Mouse (Mus musculus): ENCODE data around the gene Laptm4a. TPM values are rescaled to one million over a fixed set of nuclear protein-coding genes. Genes with fewer than 3 reads are reported as not detected.

Laptm4a gene
- polyA plus RNA-seq (2012; rRNA removed), result 62.7 and 63.4 TPM in 2 replicates
- 45.9 and 48.9 TPM in 2 replicates for polyA plus RNA-seq (2014; fragmentation: Nextera tagmentation; extraction: Ambion mirVana)

GRCm38 (mm10) chr12:8921394-8922368 is at the start of gene Laptm4a:
TSS of gene Laptm4a (plus strand) at chr12:8921664.
- Histone ChIP-seq H3K4me1 (replicated peaks; ENCODE audit: control insufficient read depth in 2 of 2, insufficient read depth in 2 of 2, low read length in 1 of 2) (peaks cover 13 to 17% of the 10 kb centered on the region in 2 experiments), H3K36me3 (replicated peaks; ENCODE audit: control insufficient read depth, insufficient read depth, low read depth) (peaks cover 5% of the 10 kb centered on the region), H3K9ac (replicated peaks) (peak within 1 kb of the TSS; percentile 69), H3K27me3 (ENCODE audit: control insufficient read depth, insufficient read depth, low read length) (no peaks in the 10 kb centered on the region), H3K4me3 (ENCODE audit: insufficient read depth in 1 of 2, low read depth in 2 of 2, low read length in 2 of 2) (peak within 1 kb of the TSS; percentile 78 to 94), H3K9me3 (ENCODE audit: control insufficient read depth, low read length) (no peaks in the 10 kb centered on the region), H3K27ac (peak within 1 kb of the TSS; percentile 78), H3K4me2 (ENCODE audit: low read depth) (peak within 1 kb of the TSS; percentile 73)
- under 1% methylated on average over 73 of the region's 73 CpGs for WGBS (ENCODE audit: insufficient replicate concordance)
- TF ChIP-seq EP300 (IDR thresholded peaks at IDR 0.05; ENCODE audit: low read depth) (no peak), CTCF (IDR thresholded peaks at IDR 0.05; ENCODE audit: low read depth) (peak; percentile 10; the same call in 1 of the 2 replicates)
- peak; percentile 96 for ATAC-seq (ENCODE audit: insufficient read depth)
- peak; percentile 95 to 96 (median 95) for DNase-seq (ENCODE audit: low read depth in 3 of 3, low spot score in 3 of 3)

- 65% methylated on average over 9 of the region's 9 CpGs for WGBS (ENCODE audit: insufficient replicate concordance)
- TF ChIP-seq CTCF (IDR thresholded peaks at IDR 0.05; ENCODE audit: low read depth), result no peak
- no peak for TF ChIP-seq EP300 (IDR thresholded peaks at IDR 0.05; ENCODE audit: low read depth)
- no peak overlapping the region for H3K9ac ChIP-seq (replicated peaks)
- ATAC-seq (ENCODE audit: insufficient read depth) (no peak), DNase-seq (ENCODE audit: low read depth in 3 of 3, low spot score in 3 of 3) (no peak)
- no peak overlapping the region for H3K4me3 ChIP-seq (ENCODE audit: insufficient read depth in 1 of 2, low read depth in 2 of 2, low read length in 2 of 2)
- peaks cover 0 to 7% of the 10 kb centered on the region in 2 experiments; a peak in 1 of 4 replicates for H3K4me1 ChIP-seq (replicated peaks; ENCODE audit: control insufficient read depth in 2 of 2, insufficient read depth in 2 of 2, low read length in 1 of 2)
- H3K27me3 ChIP-seq (ENCODE audit: control insufficient read depth, insufficient read depth, low read length), result no peaks in the 10 kb centered on the region
- no peaks in the 10 kb centered on the region for H3K9me3 ChIP-seq (ENCODE audit: control insufficient read depth, low read length)
- H3K36me3 ChIP-seq (replicated peaks; ENCODE audit: control insufficient read depth, insufficient read depth, low read depth), result no peaks in the 10 kb centered on the region
- H3K4me2 ChIP-seq (ENCODE audit: low read depth), result no peak overlapping the region
- H3K27ac ChIP-seq, result no peak overlapping the region
Observed at GRCm38 (mm10) chr12:8875583-8875982, 45.9 kb upstream of the Laptm4a start.

- DNase-seq (ENCODE audit: low read depth in 3 of 3, low spot score in 3 of 3) (no peak), ATAC-seq (ENCODE audit: insufficient read depth) (peak; percentile 54; the same call in 1 of the 2 replicates)
- Histone ChIP-seq H3K4me2 (ENCODE audit: low read depth) (no peak overlapping the region), H3K4me1 (replicated peaks; ENCODE audit: control insufficient read depth in 2 of 2, insufficient read depth in 2 of 2, low read length in 1 of 2) (peaks cover 0 to 10% of the 10 kb centered on the region in 2 experiments; a peak in 2 of 4 replicates), H3K36me3 (replicated peaks; ENCODE audit: control insufficient read depth, insufficient read depth, low read depth) (no peaks in the 10 kb centered on the region), H3K27me3 (ENCODE audit: control insufficient read depth, insufficient read depth, low read length) (no peaks in the 10 kb centered on the region), H3K9me3 (ENCODE audit: control insufficient read depth, low read length) (no peaks in the 10 kb centered on the region), H3K9ac (replicated peaks) (no peak overlapping the region), H3K27ac (no peak overlapping the region), H3K4me3 (ENCODE audit: insufficient read depth in 1 of 2, low read depth in 2 of 2, low read length in 2 of 2) (no peak overlapping the region)
- TF ChIP-seq EP300 (IDR thresholded peaks at IDR 0.05; ENCODE audit: low read depth) (no peak), CTCF (IDR thresholded peaks at IDR 0.05; ENCODE audit: low read depth) (no peak)
- 53% methylated on average over 5 of the region's 5 CpGs for WGBS (ENCODE audit: insufficient replicate concordance)
Observed at GRCm38 (mm10) chr12:8876865-8877264, 44.6 kb upstream of the Laptm4a start.

GRCm38 (mm10) chr12:8877413-8877812 is 44.1 kb upstream of the Laptm4a start:
- H3K4me2 ChIP-seq (ENCODE audit: low read depth), result no peak overlapping the region
- peaks cover 0 to 10% of the 10 kb centered on the region in 2 experiments; a peak in 2 of 4 replicates for H3K4me1 ChIP-seq (replicated peaks; ENCODE audit: control insufficient read depth in 2 of 2, insufficient read depth in 2 of 2, low read length in 1 of 2)
- H3K27ac ChIP-seq, result no peak overlapping the region
- no peaks in the 10 kb centered on the region for H3K36me3 ChIP-seq (replicated peaks; ENCODE audit: control insufficient read depth, insufficient read depth, low read depth)
- no peaks in the 10 kb centered on the region for H3K9me3 ChIP-seq (ENCODE audit: control insufficient read depth, low read length)
- 39% methylated on average over 6 of the region's 6 CpGs for WGBS (ENCODE audit: insufficient replicate concordance)
- TF ChIP-seq CTCF (IDR thresholded peaks at IDR 0.05; ENCODE audit: low read depth) (no peak), EP300 (IDR thresholded peaks at IDR 0.05; ENCODE audit: low read depth) (no peak)
- no peak overlapping the region for H3K9ac ChIP-seq (replicated peaks)
- H3K27me3 ChIP-seq (ENCODE audit: control insufficient read depth, insufficient read depth, low read length), result no peaks in the 10 kb centered on the region
- no peak for DNase-seq (ENCODE audit: low read depth in 3 of 3, low spot score in 3 of 3)
- ATAC-seq (ENCODE audit: insufficient read depth), result no peak
- no peak overlapping the region for H3K4me3 ChIP-seq (ENCODE audit: insufficient read depth in 1 of 2, low read depth in 2 of 2, low read length in 2 of 2)

GRCm38 (mm10) chr12:8878752-8879151 is 42.7 kb upstream of the Laptm4a start:
- Histone ChIP-seq H3K36me3 (replicated peaks; ENCODE audit: control insufficient read depth, insufficient read depth, low read depth) (no peaks in the 10 kb centered on the region), H3K27ac (no peak overlapping the region), H3K4me3 (ENCODE audit: insufficient read depth in 1 of 2, low read depth in 2 of 2, low read length in 2 of 2) (no peak overlapping the region), H3K27me3 (ENCODE audit: control insufficient read depth, insufficient read depth, low read length) (no peaks in the 10 kb centered on the region), H3K4me2 (ENCODE audit: low read depth) (no peak overlapping the region), H3K9ac (replicated peaks) (no peak overlapping the region), H3K9me3 (ENCODE audit: control insufficient read depth, low read length) (no peaks in the 10 kb centered on the region), H3K4me1 (replicated peaks; ENCODE audit: control insufficient read depth in 2 of 2, insufficient read depth in 2 of 2, low read length in 1 of 2) (peaks cover 0 to 13% of the 10 kb centered on the region in 2 experiments; a peak in 2 of 4 replicates)
- no peak for DNase-seq (ENCODE audit: low read depth in 3 of 3, low spot score in 3 of 3)
- no peak for ATAC-seq (ENCODE audit: insufficient read depth)
- no peak for TF ChIP-seq EP300 (IDR thresholded peaks at IDR 0.05; ENCODE audit: low read depth)
- no peak for TF ChIP-seq CTCF (IDR thresholded peaks at IDR 0.05; ENCODE audit: low read depth)
- WGBS (ENCODE audit: insufficient replicate concordance), result 66% methylated on average over 2 of the region's 2 CpGs

All from liver, embryonic 14.5 days (tissue).